Mouse (Mus musculus) bone marrow, adult 2 months (tissue): ENCODE measurements around the gene Tcp11x2. TPM values are rescaled to one million over a fixed set of nuclear protein-coding genes. Genes with fewer than 3 reads are reported as not detected.

Source experiments
- H3K27ac ChIP-seq: fragments of 200-500 bp; 2 replicates; pipeline ENCODE4 v1.5.1; 2012; ENCODE audit warnings: low read depth, mild to moderate bottlenecking, control low read depth, inconsistent platforms, low read length; ENCODE audit not compliant: control insufficient read depth, poor library complexity, insufficient read depth
- H3K4me1 ChIP-seq: fragments of 200-500 bp; 2 replicates; pipeline ENCODE4 v1.6.1; 2011; ENCODE audit warnings: low read length; ENCODE audit not compliant: control insufficient read depth, insufficient read depth
- H3K4me3 ChIP-seq: fragments of 200-500 bp; replicated peaks from 2 replicates; pipeline ENCODE3; 2011; ENCODE audit warnings: mild to moderate bottlenecking, low read depth, low read length, control low read depth; ENCODE audit not compliant: control insufficient read depth
- CTCF ChIP-seq: fragments of 200-500 bp; IDR thresholded peaks from 2 replicates; pipeline ENCODE4 v1.5.1; 2011; ENCODE audit warnings: low read length, control low read depth; ENCODE audit not compliant: control insufficient read depth, insufficient read depth
- POLR2A ChIP-seq: fragments of 200-500 bp; IDR thresholded peaks from 2 replicates; pipeline ENCODE4 v1.6.1; 2011; ENCODE audit warnings: low read depth, mild to moderate bottlenecking, control low read depth, low read length, borderline replicate concordance; ENCODE audit not compliant: control insufficient read depth
- WGBS: fragments of 180-500 bp; shearing (Covaris S2); methylation state at CpG from one replicate; pipeline ENCODE4 v1.1.7; 2018; 5-methylcytosine and 5-hydroxymethylcytosine counted together
- polyA plus RNA-seq: library from polyadenylated mRNA; stranded (reverse); fragments of >200 nt; gene quantifications from 2 replicates; pipeline ENCODE4 v1.2.4, GENCODE M21; 2011; ENCODE audit warnings: low replicate concordance; ENCODE audit not compliant: missing spikeins, insufficient read depth, insufficient read length

Gene Tcp11x2
- not detected in 2 replicates for polyA plus RNA-seq

- Histone ChIP-seq H3K4me1 (no peaks in the 10 kb centered on the region), H3K27ac (no peak within 1 kb of the TSS), H3K4me3 (no peak within 1 kb of the TSS)
- WGBS, result 69% methylated on average over 1 of the region's 1 CpGs
- no peak for TF ChIP-seq CTCF
- no peak for TF ChIP-seq POLR2A
Measured at GRCm38 (mm10) chrX:135693633-135694032, at the start of gene Tcp11x2. TSS of gene Tcp11x2 (minus strand) at chrX:135693790.

- no peaks in the 10 kb centered on the region for H3K4me1 ChIP-seq
- WGBS, result 10% methylated on average over 7 of the region's 7 CpGs
- no peak for TF ChIP-seq POLR2A
- no peak for TF ChIP-seq CTCF
- H3K27ac ChIP-seq, result 0 out of 2 replicates have a peak overlapping the region, but pooled peaks have one; percentile 63
- peak overlapping the region; percentile 84 for H3K4me3 ChIP-seq
Measured at GRCm38 (mm10) chrX:135743056-135743355, 49.4 kb upstream of the Tcp11x2 start.

DNA sequence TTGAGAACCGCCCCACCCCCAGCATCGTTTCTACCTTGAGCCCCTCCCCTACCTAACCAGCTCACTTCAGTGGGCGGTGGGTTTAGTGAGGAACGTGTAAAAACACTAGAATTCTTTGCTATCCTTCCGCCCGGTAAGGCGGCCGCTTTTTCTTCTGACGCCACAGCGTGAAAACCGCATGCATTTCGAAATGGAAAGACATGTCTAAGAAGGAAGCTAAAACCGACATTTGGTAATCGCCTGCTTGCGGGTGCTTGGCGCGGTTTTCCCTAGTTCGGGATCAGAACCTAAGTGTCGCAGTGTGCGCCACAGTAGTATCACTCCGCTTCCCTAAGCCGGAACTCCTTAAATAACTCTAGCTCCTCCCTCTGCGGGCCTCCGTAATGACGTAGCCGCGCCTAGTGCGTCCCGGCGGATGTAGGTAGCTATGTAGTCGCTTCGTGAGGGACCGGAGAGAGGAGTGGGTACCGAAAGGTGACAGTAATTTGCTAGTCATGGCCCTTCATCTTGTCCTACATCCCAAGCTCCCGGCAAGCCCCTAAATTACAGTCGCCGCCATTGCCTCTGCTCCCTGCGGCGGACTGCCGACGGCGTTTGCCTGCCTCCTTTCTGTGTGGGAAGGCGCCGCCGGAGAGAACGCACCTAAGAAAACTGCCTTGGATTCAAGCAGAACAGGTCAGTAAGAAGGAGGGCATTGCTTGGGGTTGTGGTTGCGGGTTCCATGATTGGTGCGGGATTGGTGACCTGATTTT lies 48.9 kb upstream of the Tcp11x2 start, which contains the start of the genes Armcx5 and Gprasp1:
Gene Armcx5 (plus strand): TSS at position 430 of the 752 bp plus-strand sequence.
Gene Gprasp1 (plus strand): TSS at position 430 of the 752 bp plus-strand sequence.
- no peaks in the 10 kb centered on the region for H3K4me1 ChIP-seq
- WGBS, result 16% methylated on average over 48 of the region's 48 CpGs
- peak within 1 kb of the TSS; percentile 84 for H3K4me3 ChIP-seq
- H3K27ac ChIP-seq, result peak within 1 kb of the TSS; percentile 63; the same call in 1 of the 2 replicates
- TF ChIP-seq CTCF, result no peak
- peak; percentile 58; the same call in 1 of the 2 replicates for TF ChIP-seq POLR2A

DNA sequence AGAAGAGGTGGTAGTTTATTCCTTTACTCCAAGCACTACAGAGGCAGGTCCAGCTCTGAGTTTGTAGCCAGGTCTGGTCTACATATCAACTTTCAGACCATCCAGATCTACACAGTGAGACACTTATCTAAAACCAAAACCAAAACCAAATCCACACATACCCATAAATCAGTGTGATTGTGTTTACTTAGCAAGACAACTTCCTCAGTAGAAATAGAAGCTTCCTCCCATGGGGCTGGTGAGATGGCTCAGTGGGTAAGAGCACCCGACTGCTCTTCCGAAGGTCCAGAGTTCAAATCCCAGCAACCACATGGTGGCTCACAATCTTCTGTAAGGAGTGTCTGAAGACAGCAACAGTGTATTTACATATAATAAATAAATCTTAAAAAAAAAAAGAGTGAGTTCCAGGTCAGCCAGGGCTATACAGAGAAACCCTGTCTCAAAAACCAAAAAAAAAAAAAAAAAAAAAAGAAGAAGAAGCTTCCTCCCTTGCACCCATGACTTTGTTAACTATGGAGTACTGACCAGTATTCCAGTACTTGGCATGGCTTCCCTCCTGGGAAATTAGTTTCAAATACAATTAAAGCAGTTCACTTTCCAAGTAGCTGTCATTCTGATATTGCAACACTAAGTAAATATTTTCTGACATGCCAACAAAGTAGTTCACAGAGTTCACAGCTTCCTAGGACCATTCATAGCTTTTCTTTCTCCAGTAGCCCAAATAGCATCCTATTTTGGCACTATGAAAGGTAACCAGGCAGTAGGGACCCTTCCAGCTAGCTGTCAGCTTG lies 45.3 kb upstream of the Tcp11x2 start:
- Histone ChIP-seq H3K4me1 (no peaks in the 10 kb centered on the region), H3K4me3 (no peak overlapping the region), H3K27ac (no peak overlapping the region)
- TF ChIP-seq POLR2A (no peak), CTCF (no peak)
- 60% methylated on average over 2 of the region's 2 CpGs for WGBS

DNA sequence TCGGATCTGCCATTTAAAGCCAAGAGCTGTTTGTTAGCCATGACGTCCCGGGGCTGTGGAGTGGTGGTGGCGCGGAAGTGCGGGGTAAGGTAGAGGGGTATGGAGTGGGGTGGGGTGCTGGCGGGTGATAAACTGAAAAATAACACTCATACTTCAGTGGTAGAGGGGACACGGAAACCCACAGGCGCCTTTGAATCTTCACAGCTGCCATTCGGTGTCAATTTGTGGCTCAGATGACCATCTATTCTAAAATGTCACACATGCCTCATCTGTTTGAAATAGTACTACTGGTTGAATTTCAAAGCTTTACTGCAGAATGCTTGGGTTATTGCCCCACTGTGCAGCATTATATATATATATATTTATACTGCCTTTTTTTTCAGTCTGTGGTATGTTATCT lies 31.6 kb upstream of the Tcp11x2 start, which contains the start of gene Tmsb15a:
Gene Tmsb15a (minus strand): TSS at position 101 of the 400 bp plus-strand sequence.
- 81% methylated on average over 10 of the region's 10 CpGs for WGBS
- no peak within 1 kb of the TSS for H3K4me3 ChIP-seq
- no peaks in the 10 kb centered on the region for H3K4me1 ChIP-seq
- H3K27ac ChIP-seq, result no peak within 1 kb of the TSS
- TF ChIP-seq CTCF (no peak), POLR2A (no peak)

GRCm38 (mm10) chrX:135712845-135713244 lies 19.3 kb upstream of the Tcp11x2 start:
- Histone ChIP-seq H3K27ac (no peak overlapping the region), H3K4me1 (no peaks in the 10 kb centered on the region), H3K4me3 (no peak overlapping the region)
- TF ChIP-seq POLR2A, result no peak
- TF ChIP-seq CTCF, result no peak
- 82% methylated on average over 2 of the region's 2 CpGs for WGBS

GRCm38 (mm10) chrX:135704349-135704748 lies 10.8 kb upstream of the Tcp11x2 start:
- WGBS, result 23% methylated on average over 2 of the region's 2 CpGs
- no peak for TF ChIP-seq CTCF
- no peak for TF ChIP-seq POLR2A
- no peaks in the 10 kb centered on the region for H3K4me1 ChIP-seq
- no peak overlapping the region for H3K27ac ChIP-seq
- H3K4me3 ChIP-seq, result no peak overlapping the region

DNA sequence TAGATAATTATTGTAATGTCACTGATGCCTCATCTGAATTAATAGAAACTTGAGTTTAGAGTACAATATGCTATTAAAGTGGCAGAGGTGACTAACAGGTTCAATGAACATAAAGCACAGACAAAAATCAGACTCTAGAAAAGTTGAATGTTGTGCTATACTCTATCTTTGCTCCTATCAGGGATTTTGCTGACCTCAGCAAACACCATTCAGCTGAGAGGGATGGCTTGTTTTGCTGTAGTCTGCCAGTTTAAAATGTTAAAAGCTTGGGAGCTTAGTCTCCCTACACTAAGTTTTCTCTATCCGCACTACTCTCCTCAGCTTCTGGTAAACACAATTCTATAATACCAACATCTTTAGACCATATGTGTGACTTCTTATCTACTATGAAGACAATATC lies 9.5 kb upstream of the Tcp11x2 start:
- no peak overlapping the region for H3K4me3 ChIP-seq
- H3K27ac ChIP-seq, result no peak overlapping the region
- 74% methylated on average over 1 of the region's 1 CpGs for WGBS
- TF ChIP-seq POLR2A, result no peak
- no peak for TF ChIP-seq CTCF
- H3K4me1 ChIP-seq, result no peaks in the 10 kb centered on the region
